Mouse (Mus musculus) lung, postnatal 0 days (tissue): ENCODE data around the gene Stx16. TPM values are rescaled to one million over a fixed set of nuclear protein-coding genes. Genes with fewer than 3 reads are reported as not detected.
A peak's percentile ranks its signal among the peaks of the same experiment; 100 is the strongest.

ENCODE experiments used
- ATAC-seq: fragments of 200-750 bp; cut with Nextera tagmentation; 2 replicates; pipeline ENCODE4 v1.8.0; 2017; ENCODE audit warnings: moderate library complexity
- DNase-seq: peaks from one replicate; pipeline ENCODE4 v3.0.0-alpha.2; 2016; ENCODE audit warnings: low spot score
- H3K27ac ChIP-seq: fragments of 300-500 bp; sonication (generic); 2 replicates; pipeline ENCODE4 v1.5.1; 2014; ENCODE audit warnings: antibody characterized with exemption, mild to moderate bottlenecking, low read length, mixed read lengths
- H3K27me3 ChIP-seq: fragments of 300-500 bp; sonication (generic); replicated peaks from 2 replicates; pipeline ENCODE4 v1.6.1; 2014; ENCODE audit warnings: low read length, mixed read lengths; ENCODE audit not compliant: insufficient read depth
- H3K36me3 ChIP-seq: fragments of 300-500 bp; sonication (generic); 2 replicates; pipeline ENCODE4 v1.6.1; 2014; ENCODE audit warnings: low read length, mixed read lengths; ENCODE audit not compliant: insufficient read depth
- H3K4me1 ChIP-seq: fragments of 300-500 bp; sonication (generic); 2 replicates; pipeline ENCODE4 v1.6.1; 2014; ENCODE audit warnings: antibody characterized with exemption, low read depth, low read length, mixed read lengths; ENCODE audit not compliant: insufficient read depth
- H3K4me2 ChIP-seq: fragments of 300-500 bp; sonication (generic); replicated peaks from 2 replicates; pipeline ENCODE4 v1.6.1; 2014; ENCODE audit warnings: low read depth, mild to moderate bottlenecking, low read length, moderate library complexity, mixed read lengths
- H3K4me3 ChIP-seq: fragments of 300-500 bp; sonication (generic); 2 replicates; pipeline ENCODE4 v1.5.1; 2014; ENCODE audit warnings: low read depth, low read length
- H3K9ac ChIP-seq: fragments of 300-500 bp; sonication (generic); replicated peaks from 2 replicates; pipeline ENCODE4 v1.6.1; 2014; ENCODE audit warnings: low read depth, mild to moderate bottlenecking
- H3K9me3 ChIP-seq: fragments of 300-500 bp; sonication (generic); 2 replicates; pipeline ENCODE4 v1.6.1; 2016; ENCODE audit warnings: low read length, mixed read lengths
- CTCF ChIP-seq: IDR thresholded peaks from 2 replicates; pipeline ENCODE4 v1.5.1; 2016; ENCODE audit warnings: antibody characterized with exemption, mild to moderate bottlenecking
- EP300 ChIP-seq: IDR thresholded peaks from 2 replicates; pipeline ENCODE4 v1.6.1; 2016; ENCODE audit warnings: antibody characterized with exemption, mild to moderate bottlenecking, control low read depth
- WGBS: fragments of 180-500 bp; shearing (Covaris S2); extraction: QIAGEN DNeasy Blood & Tissue Kit; methylation state at CpG from one replicate; pipeline ENCODE4 v1.1.7; 2014; 5-methylcytosine and 5-hydroxymethylcytosine counted together
- polyA plus RNA-seq: library from polyadenylated mRNA; unstranded; fragments of >200 nt; fragmentation: Nextera tagmentation; extraction: Ambion mirVana; gene quantifications from 2 replicates; pipeline ENCODE4 v1.2.1, GENCODE M21; 2015

The Stx16 gene
- polyA plus RNA-seq, 1 experiment from 2014 or later, result 5.2 TPM

GRCm38 (mm10) chr2:174120631-174121030, 44.5 kb downstream of the Stx16 start:
- peaks cover 23% of the 10 kb centered on the region for H3K36me3 ChIP-seq
- DNase-seq, result no peak
- 91% methylated on average over 19 of the region's 19 CpGs for WGBS

GRCm38 (mm10) chr2:174121411-174121947, 45.4 kb downstream of the Stx16 start:
- peak; percentile 58 for ATAC-seq
- 79% methylated on average over 12 of the region's 12 CpGs for WGBS
- Histone ChIP-seq H3K9ac (no peak overlapping the region), H3K9me3 (no peaks in the 10 kb centered on the region), H3K27ac (no peak overlapping the region), H3K27me3 (no peaks in the 10 kb centered on the region), H3K4me3 (no peak overlapping the region), H3K36me3 (peaks cover 20% of the 10 kb centered on the region), H3K4me1 (no peaks in the 10 kb centered on the region), H3K4me2 (no peak overlapping the region)
- TF ChIP-seq EP300 (no peak), CTCF (no peak)
- no peak for DNase-seq

More at GRCm38 (mm10) chr2:174120631-174121030, 44.5 kb downstream of the Stx16 start:
- Histone ChIP-seq H3K27me3 (no peaks in the 10 kb centered on the region), H3K9ac (no peak overlapping the region), H3K4me3 (no peak overlapping the region), H3K9me3 (no peaks in the 10 kb centered on the region), H3K4me2 (no peak overlapping the region), H3K27ac (no peak overlapping the region), H3K4me1 (no peaks in the 10 kb centered on the region)
- ATAC-seq, result no peak
- TF ChIP-seq EP300 (no peak), CTCF (no peak)

- 79% methylated on average over 2 of the region's 2 CpGs for WGBS
Measured at GRCm38 (mm10) chr2:174122331-174122730, 46.2 kb downstream of the Stx16 start.

GRCm38 (mm10) chr2:174123731-174124130, 47.6 kb downstream of the Stx16 start:
- no peaks in the 10 kb centered on the region for H3K9me3 ChIP-seq
- no peak overlapping the region for H3K4me2 ChIP-seq
- H3K36me3 ChIP-seq, result peaks cover 20% of the 10 kb centered on the region
- no peak for TF ChIP-seq EP300
- TF ChIP-seq CTCF, result no peak
- H3K27me3 ChIP-seq, result no peaks in the 10 kb centered on the region
- no peak for ATAC-seq
- H3K4me3 ChIP-seq, result no peak overlapping the region
- no peaks in the 10 kb centered on the region for H3K4me1 ChIP-seq
- H3K27ac ChIP-seq, result no peak overlapping the region
- DNase-seq, result no peak
- 97% methylated on average over 3 of the region's 3 CpGs for WGBS
- no peak overlapping the region for H3K9ac ChIP-seq

More at GRCm38 (mm10) chr2:174122331-174122730, 46.2 kb downstream of the Stx16 start:
- Histone ChIP-seq H3K9me3 (no peaks in the 10 kb centered on the region), H3K27ac (no peak overlapping the region), H3K4me2 (no peak overlapping the region), H3K4me1 (no peaks in the 10 kb centered on the region), H3K9ac (no peak overlapping the region), H3K27me3 (no peaks in the 10 kb centered on the region), H3K4me3 (no peak overlapping the region), H3K36me3 (peaks cover 20% of the 10 kb centered on the region)
- DNase-seq (no peak), ATAC-seq (no peak)
- TF ChIP-seq EP300 (no peak), CTCF (no peak)

GRCm38 (mm10) chr2:174126522-174127375, 50.6 kb downstream of the Stx16 start:
- DNase-seq (peak; percentile 53), ATAC-seq (peak; percentile 37; the same call in 1 of the 2 replicates)
- Histone ChIP-seq H3K27ac (no peak overlapping the region), H3K4me3 (no peak overlapping the region), H3K27me3 (no peaks in the 10 kb centered on the region), H3K4me2 (peak overlapping the region; percentile 35), H3K4me1 (no peaks in the 10 kb centered on the region), H3K9me3 (no peaks in the 10 kb centered on the region), H3K9ac (no peak overlapping the region), H3K36me3 (peaks cover 10% of the 10 kb centered on the region)
- WGBS, result 13% methylated on average over 18 of the region's 21 CpGs
- no peak for TF ChIP-seq EP300
- TF ChIP-seq CTCF, result no peak

- Histone ChIP-seq H3K4me2 (peak overlapping the region; percentile 35; the same call in 1 of the 2 replicates), H3K4me3 (no peak overlapping the region), H3K36me3 (peaks cover 4% of the 10 kb centered on the region; the same call in 1 of the 2 replicates), H3K9me3 (no peaks in the 10 kb centered on the region), H3K9ac (no peak overlapping the region), H3K4me1 (no peaks in the 10 kb centered on the region), H3K27me3 (no peaks in the 10 kb centered on the region), H3K27ac (no peak overlapping the region)
- 47% methylated on average over 6 of the region's 6 CpGs for WGBS
- DNase-seq, result no peak
- no peak for ATAC-seq
- TF ChIP-seq CTCF (no peak), EP300 (no peak)
Measured at GRCm38 (mm10) chr2:174127376-174127713, 51.2 kb downstream of the Stx16 start.
